Mouse (Mus musculus) forebrain, embryonic 12.5 days (tissue): Measurements from ENCODE around the gene Slu7. TPM values are rescaled to one million over a fixed set of nuclear protein-coding genes. Genes with fewer than 3 reads are reported as not detected.

ENCODE experiments used
- ATAC-seq: fragments of 200-750 bp; cut with Nextera tagmentation; 2 replicates; pipeline ENCODE4 v1.8.0; 2017; ENCODE audit warnings: moderate TSS enrichment; ENCODE audit not compliant: low FRiP score
- H3K27ac ChIP-seq: fragments of 300-500 bp; sonication (generic); 2 replicates; pipeline ENCODE4 v1.5.1; 2016; ENCODE audit warnings: mild to moderate bottlenecking
- H3K27me3 ChIP-seq: fragments of 300-500 bp; sonication (generic); 2 replicates; pipeline ENCODE4 v1.6.1; 2016; ENCODE audit warnings: mild to moderate bottlenecking
- H3K36me3 ChIP-seq: fragments of 300-500 bp; sonication (generic); replicated peaks from 2 replicates; pipeline ENCODE4 v1.6.1; 2016; ENCODE audit warnings: mild to moderate bottlenecking
- H3K4me1 ChIP-seq: fragments of 300-500 bp; sonication (generic); 2 replicates; pipeline ENCODE4 v1.6.1; 2016
- H3K4me2 ChIP-seq: fragments of 300-500 bp; sonication (generic); 2 replicates; pipeline ENCODE4 v1.6.1; 2016; ENCODE audit warnings: mild to moderate bottlenecking, moderate library complexity
- H3K4me3 ChIP-seq: fragments of 300-500 bp; sonication (generic); replicated peaks from 2 replicates; pipeline ENCODE4 v1.5.1; 2016; ENCODE audit warnings: mild to moderate bottlenecking
- H3K9ac ChIP-seq: fragments of 300-500 bp; sonication (generic); 2 replicates; pipeline ENCODE4 v1.6.1; 2016; ENCODE audit warnings: mild to moderate bottlenecking
- H3K9me3 ChIP-seq: fragments of 300-500 bp; sonication (generic); 2 replicates; pipeline ENCODE4 v1.6.1; 2016
- WGBS: fragments of 180-500 bp; shearing (Covaris S2); methylation state at CpG from one replicate; pipeline ENCODE4 v1.1.7; 2016; 5-methylcytosine and 5-hydroxymethylcytosine counted together
- polyA plus RNA-seq: library from polyadenylated mRNA; unstranded; fragments of >200 nt; fragmentation: Nextera tagmentation; extraction: Ambion mirVana; gene quantifications from 2 replicates; pipeline ENCODE4 v1.2.1, GENCODE M21; 2016

Slu7 gene
- polyA plus RNA-seq, 1 experiment from 2014 or later: 66.9 TPM

DNA sequence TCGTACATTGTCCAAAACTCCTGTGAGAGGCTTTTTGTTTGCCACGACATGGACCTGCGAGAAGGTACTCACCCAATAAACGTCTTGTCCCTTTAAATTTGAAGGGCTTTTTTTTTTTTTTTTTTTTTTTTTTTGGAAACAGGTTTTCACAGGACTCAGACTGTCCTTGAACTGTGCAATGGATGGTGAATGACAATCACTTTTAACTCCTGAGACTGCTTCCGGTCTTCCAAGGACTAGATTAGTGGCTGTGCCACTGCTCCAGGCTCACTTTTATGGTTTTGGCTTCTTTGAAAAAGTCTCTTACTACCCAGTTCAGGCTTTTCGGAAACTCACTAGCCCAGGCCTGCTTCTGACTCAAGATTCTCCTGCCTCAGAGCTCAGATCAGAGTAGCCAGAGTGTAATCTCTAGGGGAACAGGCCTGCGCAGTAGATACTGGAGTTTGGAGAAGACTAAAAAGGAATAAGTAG, 7.1 kb upstream of the Slu7 start:
- Histone ChIP-seq H3K27me3 (no peaks in the 10 kb centered on the region), H3K4me3 (peak overlapping the region; percentile 59), H3K9ac (no peak overlapping the region), H3K9me3 (no peaks in the 10 kb centered on the region), H3K4me1 (peaks cover 9% of the 10 kb centered on the region; the same call in 1 of the 2 replicates), H3K4me2 (peak overlapping the region; percentile 58), H3K27ac (no peak overlapping the region), H3K36me3 (no peaks in the 10 kb centered on the region)
- peak; percentile 49; the same call in 1 of the 2 replicates for ATAC-seq
- 18% methylated on average over 7 of the region's 7 CpGs for whole genome bisulfite sequencing

GRCm38 (mm10) chr11:43434024-43434407, 472 bp downstream of the Slu7 start:
- peak overlapping the region; percentile 83 for H3K4me3 ChIP-seq
- peak; percentile 45 for ATAC-seq
- peak overlapping the region; percentile 80 for H3K4me2 ChIP-seq
- H3K4me1 ChIP-seq: peaks cover 8% of the 10 kb centered on the region
- H3K27ac ChIP-seq: peak overlapping the region; percentile 38; the same call in 1 of the 2 replicates
- peaks cover 18% of the 10 kb centered on the region for H3K36me3 ChIP-seq
- H3K9me3 ChIP-seq: no peaks in the 10 kb centered on the region
- H3K9ac ChIP-seq: peak overlapping the region; percentile 75
- WGBS: 7% methylated on average over 9 of the region's 9 CpGs
- H3K27me3 ChIP-seq: no peaks in the 10 kb centered on the region

GRCm38 (mm10) chr11:43441121-43441520, 7.6 kb downstream of the Slu7 start:
- H3K27ac ChIP-seq: no peak overlapping the region
- no peaks in the 10 kb centered on the region for H3K27me3 ChIP-seq
- H3K9me3 ChIP-seq: no peaks in the 10 kb centered on the region
- H3K4me2 ChIP-seq: no peak overlapping the region
- no peaks in the 10 kb centered on the region for H3K4me1 ChIP-seq
- no peak overlapping the region for H3K4me3 ChIP-seq
- H3K36me3 ChIP-seq: peaks cover 87% of the 10 kb centered on the region
- 93% methylated on average over 10 of the region's 10 CpGs for WGBS
- no peak overlapping the region for H3K9ac ChIP-seq
- ATAC-seq: no peak

DNA sequence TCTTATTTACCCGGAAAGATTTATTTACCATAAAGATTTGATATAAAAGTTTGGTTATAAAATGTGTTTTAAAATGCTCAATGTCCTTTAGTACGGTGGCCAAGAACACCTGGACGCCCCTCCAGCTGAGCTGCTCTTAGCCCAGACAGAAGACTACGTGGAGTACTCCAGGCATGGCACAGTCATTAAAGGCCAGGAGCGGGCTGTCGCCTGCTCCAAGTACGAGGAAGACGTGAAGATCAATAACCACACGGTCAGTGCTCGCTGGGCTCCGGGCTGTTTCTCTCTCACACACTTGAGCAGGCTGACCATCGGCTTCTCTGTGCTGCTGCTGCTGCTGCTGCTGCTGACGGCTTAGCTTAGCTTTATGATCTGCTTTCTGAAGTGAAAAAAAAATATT, 9.6 kb downstream of the Slu7 start:
- Histone ChIP-seq H3K27ac (no peak overlapping the region), H3K9me3 (no peaks in the 10 kb centered on the region), H3K9ac (no peak overlapping the region), H3K36me3 (peaks cover 90% of the 10 kb centered on the region), H3K4me1 (no peaks in the 10 kb centered on the region), H3K27me3 (no peaks in the 10 kb centered on the region), H3K4me2 (no peak overlapping the region), H3K4me3 (no peak overlapping the region)
- 95% methylated on average over 13 of the region's 13 CpGs for WGBS
- ATAC-seq: no peak

DNA sequence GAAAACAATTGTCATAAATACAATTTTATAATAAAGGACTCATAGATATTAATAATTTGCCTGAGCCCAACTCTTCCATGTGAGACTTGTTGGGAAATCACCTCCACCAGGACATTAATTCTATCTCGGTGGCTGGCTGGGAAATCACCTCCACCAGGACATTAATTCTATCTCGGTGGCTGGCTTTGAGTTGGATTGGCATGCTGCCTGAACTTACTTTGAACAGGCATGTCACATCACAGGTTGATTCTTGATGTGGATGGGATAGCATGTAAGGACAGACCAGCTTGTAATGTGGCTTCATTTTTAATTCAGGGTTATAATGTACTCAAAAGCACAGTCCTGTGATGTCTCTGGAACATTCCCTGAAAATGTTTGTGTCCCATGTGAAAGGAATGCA, 16.4 kb downstream of the Slu7 start:
- Histone ChIP-seq H3K4me1 (no peaks in the 10 kb centered on the region), H3K36me3 (peaks cover 26% of the 10 kb centered on the region), H3K4me2 (no peak overlapping the region), H3K27me3 (no peaks in the 10 kb centered on the region), H3K9ac (no peak overlapping the region), H3K27ac (no peak overlapping the region), H3K9me3 (no peaks in the 10 kb centered on the region), H3K4me3 (no peak overlapping the region)
- 91% methylated on average over 2 of the region's 2 CpGs for WGBS
- no peak for ATAC-seq

- Histone ChIP-seq H3K4me2 (no peak overlapping the region), H3K9ac (no peak overlapping the region), H3K36me3 (peaks cover 12% of the 10 kb centered on the region), H3K27me3 (no peaks in the 10 kb centered on the region), H3K27ac (no peak overlapping the region), H3K9me3 (no peaks in the 10 kb centered on the region), H3K4me3 (no peak overlapping the region), H3K4me1 (no peaks in the 10 kb centered on the region)
- 69% methylated on average over 4 of the region's 4 CpGs for WGBS
- ATAC-seq: no peak
Measured at GRCm38 (mm10) chr11:43451322-43451721, 17.8 kb downstream of the Slu7 start.

DNA sequence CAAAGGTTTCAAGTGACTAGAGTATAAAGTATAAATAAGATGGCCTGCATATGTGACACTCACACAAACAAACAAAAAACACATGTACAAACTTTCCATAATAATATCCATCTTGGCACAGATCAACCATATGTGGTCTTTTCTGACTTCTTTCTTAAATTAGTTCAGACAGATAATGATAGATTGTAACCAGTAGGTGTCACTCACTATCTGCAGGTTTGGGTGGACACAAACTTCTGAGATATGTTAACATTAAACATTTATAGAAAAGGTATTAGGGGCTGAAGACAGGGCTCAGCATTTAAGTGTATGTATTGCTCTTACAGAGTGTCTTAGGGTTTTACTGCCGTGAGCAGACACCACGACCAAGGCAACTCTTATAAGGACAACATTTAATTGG, 18.7 kb downstream of the Slu7 start:
- Histone ChIP-seq H3K9me3 (no peaks in the 10 kb centered on the region), H3K36me3 (peaks cover 4% of the 10 kb centered on the region), H3K4me2 (no peak overlapping the region), H3K27ac (no peak overlapping the region), H3K4me3 (no peak overlapping the region), H3K9ac (no peak overlapping the region), H3K27me3 (no peaks in the 10 kb centered on the region), H3K4me1 (no peaks in the 10 kb centered on the region)
- ATAC-seq: no peak
- WGBS: 81% methylated on average over 2 of the region's 2 CpGs

GRCm38 (mm10) chr11:43463204-43463603, 29.7 kb downstream of the Slu7 start:
- no peak for ATAC-seq
- Histone ChIP-seq H3K4me2 (no peak overlapping the region), H3K9me3 (no peaks in the 10 kb centered on the region), H3K4me1 (no peaks in the 10 kb centered on the region), H3K9ac (no peak overlapping the region), H3K4me3 (no peak overlapping the region), H3K27ac (no peak overlapping the region), H3K36me3 (no peaks in the 10 kb centered on the region), H3K27me3 (no peaks in the 10 kb centered on the region)
- WGBS: 93% methylated on average over 25 of the region's 25 CpGs

DNA sequence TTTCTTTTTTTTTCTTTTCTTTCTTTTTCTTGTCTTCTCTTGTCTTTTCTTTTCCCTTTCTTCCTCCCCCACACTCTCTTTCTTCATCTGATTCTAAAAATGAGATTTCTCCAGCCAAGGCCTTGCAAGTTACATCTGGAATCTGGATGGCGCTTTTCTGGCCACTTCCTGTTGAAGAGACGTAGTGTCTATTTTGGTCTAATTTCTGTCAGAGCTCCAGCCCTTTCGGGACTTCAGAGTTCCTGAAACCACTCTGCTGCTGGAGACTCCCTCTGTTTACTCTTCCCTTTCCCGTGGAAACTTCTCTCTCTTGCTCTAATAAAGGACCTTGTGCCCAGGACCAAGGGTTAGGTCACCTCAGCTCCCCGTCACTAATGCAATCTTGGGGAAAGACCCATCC, 36.6 kb downstream of the Slu7 start:
- Histone ChIP-seq H3K9ac (no peak overlapping the region), H3K27ac (no peak overlapping the region), H3K4me3 (no peak overlapping the region), H3K36me3 (no peaks in the 10 kb centered on the region), H3K9me3 (no peaks in the 10 kb centered on the region), H3K4me1 (peaks cover 10% of the 10 kb centered on the region), H3K27me3 (peaks cover 9% of the 10 kb centered on the region), H3K4me2 (no peak overlapping the region)
- ATAC-seq: no peak
- 73% methylated on average over 5 of the region's 5 CpGs for WGBS

DNA sequence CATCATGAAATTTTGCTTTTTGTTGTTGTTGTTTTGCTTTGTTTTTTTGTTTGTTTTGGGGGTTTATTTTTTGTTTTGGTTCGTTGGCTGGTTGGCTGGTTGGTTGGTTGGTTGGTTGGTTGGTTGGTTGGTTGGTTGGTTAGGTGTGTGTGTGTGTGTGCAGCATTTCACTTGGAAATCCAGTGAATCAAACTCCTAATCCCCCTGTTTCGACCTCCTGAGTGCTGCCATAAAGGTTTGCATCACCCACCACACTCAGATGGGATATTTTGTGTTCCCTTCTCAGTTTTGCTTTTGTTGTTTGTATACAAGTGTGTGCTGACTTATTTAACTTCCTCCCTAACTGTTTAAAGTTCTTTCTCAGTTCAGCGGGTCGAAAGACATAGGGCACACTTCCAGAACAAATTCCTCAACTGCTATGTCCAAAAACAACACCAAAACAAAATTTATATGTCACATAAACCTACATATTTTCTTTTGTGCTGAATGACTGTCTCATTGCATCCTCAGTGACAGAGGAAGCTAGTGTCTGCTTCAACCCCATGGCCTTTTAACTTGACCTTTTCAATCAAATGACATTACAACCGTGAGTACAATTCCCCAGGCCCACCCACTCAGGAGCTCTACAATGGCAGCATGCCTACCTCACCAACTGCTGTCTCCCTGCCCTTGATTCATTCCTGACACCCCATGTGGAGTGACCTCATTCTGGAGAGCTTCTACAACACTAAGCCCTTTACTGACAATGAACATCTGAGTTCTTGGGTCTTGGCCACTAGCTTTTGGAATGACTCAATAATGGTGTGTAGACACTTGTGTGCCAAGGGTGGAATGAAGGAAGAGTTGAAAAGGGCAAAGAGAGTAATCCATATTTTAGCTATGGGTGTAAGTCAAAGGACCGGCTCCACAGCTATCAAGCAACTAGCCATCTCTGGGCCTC, 37.6 kb downstream of the Slu7 start:
- WGBS: 74% methylated on average over 6 of the region's 6 CpGs
- Histone ChIP-seq H3K4me2 (no peak overlapping the region), H3K4me3 (no peak overlapping the region), H3K4me1 (peaks cover 10% of the 10 kb centered on the region), H3K27me3 (peaks cover 18% of the 10 kb centered on the region), H3K36me3 (no peaks in the 10 kb centered on the region), H3K9me3 (no peaks in the 10 kb centered on the region), H3K27ac (no peak overlapping the region), H3K9ac (no peak overlapping the region)
- ATAC-seq: no peak

- Histone ChIP-seq H3K4me2 (no peak overlapping the region), H3K4me1 (peaks cover 10% of the 10 kb centered on the region), H3K9ac (no peak overlapping the region), H3K4me3 (no peak overlapping the region), H3K27me3 (peaks cover 18% of the 10 kb centered on the region), H3K36me3 (no peaks in the 10 kb centered on the region), H3K27ac (no peak overlapping the region), H3K9me3 (no peaks in the 10 kb centered on the region)
- 79% methylated on average over 1 of the region's 1 CpGs for WGBS
- no peak for ATAC-seq
Measured at GRCm38 (mm10) chr11:43473115-43473514, 39.6 kb downstream of the Slu7 start.

DNA sequence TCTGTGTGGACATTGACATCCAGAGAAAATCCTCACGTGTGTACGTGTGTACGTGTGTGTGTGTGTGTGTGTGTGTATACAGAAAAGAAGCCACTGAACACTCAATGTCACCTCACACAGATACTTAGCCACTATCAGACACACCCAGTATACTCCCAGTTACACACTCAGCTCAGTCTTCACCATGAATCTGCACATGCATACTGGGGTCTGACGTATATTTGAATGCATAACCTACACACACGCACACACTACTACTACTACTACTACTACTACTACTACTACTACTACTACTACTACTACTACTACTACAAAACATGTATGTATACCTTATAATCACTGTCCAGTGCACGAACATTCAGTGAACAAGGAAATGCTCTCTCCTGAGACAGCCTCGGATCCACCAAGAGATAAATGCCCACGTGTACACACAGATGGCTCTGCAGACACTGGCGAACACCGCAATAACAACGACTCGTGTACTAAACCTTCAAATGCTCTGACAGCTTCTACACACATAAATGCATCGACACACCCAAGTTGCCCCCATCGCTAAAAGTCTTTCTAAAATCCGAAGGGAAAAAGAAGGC, 40.2 kb downstream of the Slu7 start:
- no peak for ATAC-seq
- WGBS: 59% methylated on average over 15 of the region's 15 CpGs
- peaks cover 10% of the 10 kb centered on the region for H3K4me1 ChIP-seq
- H3K9me3 ChIP-seq: no peaks in the 10 kb centered on the region
- H3K36me3 ChIP-seq: no peaks in the 10 kb centered on the region
- peak overlapping the region; percentile 33; the same call in 1 of the 2 replicates for H3K9ac ChIP-seq
- H3K4me2 ChIP-seq: peak overlapping the region; percentile 64
- no peak overlapping the region for H3K27ac ChIP-seq
- H3K4me3 ChIP-seq: peak overlapping the region; percentile 35
- H3K27me3 ChIP-seq: peaks cover 18% of the 10 kb centered on the region
